Mouse (Mus musculus) adrenal gland, postnatal 25 days (tissue): Measurements from ENCODE around the gene Dcaf4. TPM values are rescaled to one million over a fixed set of nuclear protein-coding genes. Genes with fewer than 3 reads are reported as not detected.

Experiments used
- DNase-seq: peaks from one replicate; pipeline ENCODE4 v3.0.0; 2021; ENCODE audit warnings: mixed read lengths
- total RNA-seq: library from RNA; stranded (reverse); gene quantifications from 2 replicates; pipeline ENCODE4 v1.2.3, GENCODE M21; 2021

The Dcaf4 gene
- total RNA-seq, 1 experiment from 2014 or later: 65.9 TPM

- DNase-seq: no peak
Measured at GRCm38 (mm10) chr12:83496336-83496735, 23.9 kb upstream of the Dcaf4 start.

GRCm38 (mm10) chr12:83496736-83497135 lies 23.5 kb upstream of the Dcaf4 start:
- DNase-seq: no peak

DNA sequence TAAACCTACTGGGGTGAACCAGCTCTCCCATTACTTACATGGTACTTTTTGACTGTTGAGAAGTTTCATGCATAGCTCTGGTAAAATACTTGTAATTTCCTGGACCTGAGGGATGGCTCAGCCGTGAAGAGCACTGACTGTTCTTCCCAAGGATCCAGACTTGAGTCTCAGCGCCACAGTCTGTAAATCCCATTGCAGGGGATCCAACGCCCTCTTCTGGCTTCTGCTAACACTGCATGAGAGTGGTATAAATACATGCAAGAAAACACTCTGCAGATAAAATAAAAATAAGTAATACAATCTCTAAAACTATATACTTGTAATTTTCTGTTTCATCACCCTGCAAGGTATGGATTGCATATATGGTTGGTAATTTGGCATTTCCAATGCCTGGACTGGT lies 22.3 kb upstream of the Dcaf4 start:
- no peak for DNase-seq

DNA sequence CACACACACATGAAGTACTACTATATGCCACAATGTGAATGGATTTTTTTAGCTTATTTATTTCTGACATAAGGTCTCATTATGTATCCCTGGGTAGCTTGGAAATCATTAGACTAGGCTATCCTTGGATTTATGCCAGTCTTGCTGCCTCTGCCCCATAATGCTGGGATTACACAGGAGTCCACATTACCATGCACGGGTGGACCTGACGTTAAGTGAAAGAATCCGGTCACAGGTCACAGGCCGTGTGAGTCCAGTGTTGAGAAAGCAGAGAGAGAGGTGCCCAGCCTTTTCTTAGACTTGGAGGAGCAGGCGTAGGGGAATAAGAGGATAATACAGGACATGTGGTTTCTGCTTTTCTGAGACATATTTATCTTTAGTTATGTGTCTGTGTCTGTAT lies 21.0 kb upstream of the Dcaf4 start:
- DNase-seq: no peak

DNA sequence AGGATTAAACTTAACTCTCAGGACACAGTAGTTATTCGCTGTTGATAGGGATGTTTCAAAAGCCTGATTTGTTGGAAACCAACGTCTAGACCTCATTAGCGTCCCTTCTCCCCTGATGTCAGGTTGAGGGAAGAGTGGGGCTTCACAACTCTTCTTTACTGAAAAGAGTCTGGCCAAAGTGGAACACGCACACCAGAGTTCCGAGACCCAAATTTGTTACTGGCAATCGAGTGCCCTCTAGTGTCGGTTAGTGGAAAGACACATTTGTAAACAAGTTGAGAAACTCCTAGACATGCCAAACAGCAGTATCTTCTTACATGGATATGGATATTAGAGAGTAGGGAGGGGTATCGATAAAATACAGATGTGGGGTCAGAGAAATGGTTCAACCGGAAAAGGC lies 18.1 kb upstream of the Dcaf4 start:
- no peak for DNase-seq

DNA sequence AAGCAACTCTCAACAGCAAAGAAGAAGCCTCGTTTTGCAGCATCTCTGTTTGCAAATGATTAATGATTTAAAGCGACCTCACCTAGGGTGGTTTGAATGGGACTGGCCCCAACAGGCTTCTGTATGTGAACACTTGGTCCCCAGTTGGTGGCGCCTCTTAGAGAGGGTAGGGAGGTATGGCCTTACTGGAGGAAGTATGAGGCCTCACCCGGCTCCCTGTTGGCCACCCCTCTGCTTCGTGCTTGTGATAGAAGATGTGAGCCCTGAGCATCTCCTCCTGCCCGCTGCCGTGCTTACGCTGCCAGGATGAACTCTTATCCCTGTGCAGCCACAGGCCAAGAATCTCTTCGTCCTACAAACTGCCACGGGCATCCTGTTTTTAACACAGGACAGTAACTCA lies 13.7 kb upstream of the Dcaf4 start:
- no peak for DNase-seq

DNA sequence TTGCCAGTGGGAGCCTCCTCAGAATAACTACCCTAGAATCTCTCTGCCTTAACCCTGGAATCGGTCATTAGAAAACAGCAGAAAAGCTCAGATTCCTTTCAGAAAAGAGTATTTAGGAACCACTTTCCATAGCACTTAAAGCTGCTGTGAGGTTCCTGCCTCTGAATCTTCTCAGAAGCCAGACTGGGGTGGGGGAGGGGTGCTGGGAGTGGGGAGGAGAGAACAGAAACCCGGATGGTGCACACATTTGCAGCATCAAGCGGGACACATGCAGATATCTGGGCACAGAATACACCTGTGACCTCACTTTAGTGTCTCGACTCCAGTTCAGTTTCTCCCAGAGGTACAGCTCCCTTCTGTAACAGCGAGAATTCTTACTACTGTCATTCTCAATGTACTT lies 9.7 kb upstream of the Dcaf4 start:
- no peak for DNase-seq

DNA sequence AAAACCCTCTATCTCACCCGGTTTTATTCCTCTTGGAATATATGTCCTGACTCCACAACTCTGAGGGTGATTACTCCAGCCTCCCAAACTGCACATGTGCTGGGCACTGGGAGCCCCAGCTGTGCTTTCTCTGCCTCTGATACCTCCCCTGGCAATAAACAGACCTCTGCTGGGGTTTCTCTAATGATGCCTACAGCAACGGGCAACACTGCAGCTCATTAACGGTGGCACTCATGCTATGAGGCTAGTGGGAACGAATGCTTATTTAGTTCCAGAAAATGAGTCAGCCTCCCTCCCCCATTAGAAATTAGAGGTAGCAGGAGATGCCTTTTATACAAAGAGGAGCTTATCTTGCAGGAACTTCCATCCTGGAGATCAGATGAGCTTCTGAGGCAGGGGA lies 7.5 kb upstream of the Dcaf4 start:
- no peak for DNase-seq

GRCm38 (mm10) chr12:83513185-83513584 lies 7.1 kb upstream of the Dcaf4 start:
- DNase-seq: no peak

DNA sequence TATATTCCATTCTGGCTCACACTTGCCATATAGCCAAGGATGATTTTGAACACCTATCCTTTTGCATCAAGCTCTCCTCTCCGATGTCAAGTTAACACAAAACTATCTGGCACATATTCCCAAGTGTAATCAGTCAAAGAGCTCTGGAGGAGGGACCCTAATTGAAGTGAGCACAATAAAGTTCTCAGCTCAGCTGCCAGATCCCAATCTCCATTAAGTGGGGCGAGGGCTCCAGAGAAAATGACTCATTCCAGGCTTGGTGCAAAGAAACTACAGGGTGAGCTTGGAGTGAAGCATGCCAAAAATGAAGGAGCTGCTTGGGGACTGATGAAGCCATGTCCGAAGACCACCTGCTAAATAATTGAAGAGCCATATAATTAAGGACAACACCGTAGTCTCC lies 6.0 kb upstream of the Dcaf4 start:
- no peak for DNase-seq

- DNase-seq: no peak
Measured at GRCm38 (mm10) chr12:83517580-83517979, 2.7 kb upstream of the Dcaf4 start.

GRCm38 (mm10) chr12:83521083-83521482 lies 817 bp downstream of the Dcaf4 start:
- no peak for DNase-seq

DNA sequence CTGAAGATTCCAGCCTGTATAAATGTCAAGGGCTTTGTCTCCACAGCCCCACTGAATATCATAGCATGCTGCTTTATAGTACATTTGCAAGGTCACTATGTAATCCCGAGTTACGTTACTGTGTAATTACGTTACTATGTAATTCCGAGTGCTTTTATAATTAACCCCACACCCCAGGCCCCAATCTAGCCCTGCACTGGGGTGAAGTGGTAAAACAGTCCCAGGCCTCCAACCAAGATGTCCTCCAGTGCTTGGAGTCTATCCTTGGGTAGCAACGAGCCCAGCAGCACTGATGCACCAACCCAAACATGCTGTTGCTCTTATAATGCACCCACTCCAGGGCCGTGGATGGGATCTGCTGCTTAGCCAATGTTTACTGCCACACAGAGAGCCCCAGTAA lies 2.8 kb downstream of the Dcaf4 start:
- DNase-seq: no peak

GRCm38 (mm10) chr12:83523892-83524291 lies 3.6 kb downstream of the Dcaf4 start:
- no peak for DNase-seq

DNA sequence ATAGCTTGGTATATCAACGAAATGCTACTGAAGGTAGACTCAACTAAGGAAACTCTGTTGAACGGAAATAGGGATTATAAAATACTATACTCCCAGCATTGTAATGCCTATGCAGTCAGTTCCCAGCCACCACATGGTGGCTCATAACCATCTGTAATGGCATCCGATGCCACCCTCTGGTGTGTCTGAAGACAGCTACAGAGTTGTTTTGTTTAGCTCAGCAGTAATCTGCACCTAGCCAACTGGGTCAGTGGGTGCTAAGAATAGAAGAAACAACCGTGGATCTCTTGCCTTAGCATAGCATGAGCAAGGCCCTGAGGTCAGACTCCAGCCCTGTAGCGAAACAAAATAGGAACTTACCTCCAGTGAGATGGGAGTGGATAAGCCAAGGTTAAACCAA lies 4.1 kb downstream of the Dcaf4 start:
- no peak for DNase-seq

DNA sequence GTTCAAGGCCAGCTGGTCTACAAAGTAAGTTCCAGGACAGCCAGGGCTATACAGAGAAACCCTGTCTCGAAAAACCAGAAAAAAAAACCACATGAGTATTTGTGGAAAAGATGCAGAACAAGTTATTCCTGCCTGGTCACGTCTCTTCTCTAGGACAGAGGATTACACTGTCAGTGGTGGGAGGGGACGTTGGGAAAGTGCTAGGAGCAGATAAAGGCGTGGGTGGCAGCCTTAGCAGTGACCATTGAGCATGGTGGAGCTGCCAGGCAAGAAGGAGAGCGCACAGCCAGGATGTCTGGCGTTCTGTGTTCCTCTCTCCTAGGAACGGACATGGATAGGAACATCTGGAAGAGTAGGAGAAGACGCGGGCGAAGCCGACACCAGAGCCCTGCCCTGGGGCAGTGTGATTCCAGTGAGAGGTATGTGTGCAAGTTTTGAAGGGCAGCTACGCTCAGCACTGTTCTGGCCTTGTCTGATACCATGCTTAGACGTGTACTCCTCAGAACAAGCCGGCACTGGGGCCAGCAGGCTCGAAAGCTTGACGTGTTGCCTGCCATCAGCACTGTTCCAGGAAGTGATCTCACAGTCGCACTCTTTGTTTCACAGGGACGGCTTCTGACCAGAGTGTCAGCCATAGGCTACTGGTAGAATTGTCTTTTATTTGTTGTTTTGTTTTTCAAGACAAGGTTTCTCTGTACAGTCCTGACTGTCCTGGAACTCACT lies 5.7 kb downstream of the Dcaf4 start:
- DNase-seq: no peak

DNA sequence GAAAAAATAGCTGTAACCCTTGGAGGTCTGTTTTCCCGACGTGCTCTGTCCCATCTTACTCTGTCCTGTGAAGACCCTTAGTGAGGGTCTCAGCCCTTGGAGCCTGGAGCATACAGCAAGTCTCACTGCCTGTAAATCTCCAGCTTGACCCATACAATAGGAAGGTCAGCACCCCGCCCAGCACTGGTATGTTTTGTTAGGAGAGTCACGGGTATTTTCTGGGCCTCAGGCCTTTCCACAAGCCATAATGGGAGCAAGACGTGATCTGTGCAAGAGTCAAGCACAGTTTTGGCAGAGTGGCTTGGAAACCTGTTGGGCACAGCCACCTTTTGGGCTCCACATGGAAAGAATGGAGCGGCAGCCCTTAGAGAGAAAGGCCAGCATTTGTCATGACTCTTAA lies 7.5 kb downstream of the Dcaf4 start:
- DNase-seq: no peak

GRCm38 (mm10) chr12:83528665-83529064 lies 8.4 kb downstream of the Dcaf4 start:
- no peak for DNase-seq

DNA sequence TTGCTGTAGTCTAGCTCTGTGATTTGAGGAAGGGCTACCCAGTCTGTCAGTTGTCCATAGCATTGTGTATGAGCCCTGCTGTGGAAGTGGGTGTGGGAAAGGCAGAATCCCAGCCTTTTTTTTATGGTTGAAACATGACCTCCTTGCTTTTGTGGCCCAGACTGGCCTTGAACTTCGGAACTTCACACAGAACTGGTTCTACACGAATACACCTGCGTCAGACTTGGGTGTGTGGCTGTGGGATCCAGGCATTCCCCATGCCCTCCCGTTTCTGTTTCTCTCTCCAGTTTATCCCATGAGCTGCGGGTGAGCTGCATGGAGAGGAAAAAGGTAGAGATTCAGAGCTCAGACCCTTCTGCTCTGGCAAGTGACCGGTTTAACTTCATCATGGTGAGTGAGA lies 11.7 kb downstream of the Dcaf4 start:
- DNase-seq: no peak

- DNase-seq: peak; percentile 43
Measured at GRCm38 (mm10) chr12:83532966-83533365, 12.7 kb downstream of the Dcaf4 start.

GRCm38 (mm10) chr12:83534190-83534589 lies 13.9 kb downstream of the Dcaf4 start:
- no peak for DNase-seq

- no peak for DNase-seq
Measured at GRCm38 (mm10) chr12:83535428-83535827, 15.2 kb downstream of the Dcaf4 start.

DNA sequence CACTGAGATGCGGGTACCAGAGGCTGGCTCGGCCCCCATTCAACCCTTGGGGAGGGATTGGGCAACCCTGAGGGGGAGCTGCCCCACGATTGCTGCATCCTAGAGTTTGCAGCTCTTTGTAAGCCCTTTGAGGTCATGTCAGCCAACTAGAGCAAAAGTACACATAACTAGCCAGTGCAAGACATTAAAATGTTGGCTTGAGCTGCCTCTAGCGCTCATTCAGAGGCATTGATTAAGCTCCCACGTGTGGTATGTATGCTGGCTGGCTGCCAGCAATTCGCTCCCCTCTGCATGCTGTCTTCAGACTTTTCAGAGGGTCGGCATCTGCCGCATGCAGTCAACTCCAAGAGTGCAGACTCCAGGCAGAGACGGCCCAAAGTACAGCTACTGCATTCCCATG lies 15.8 kb downstream of the Dcaf4 start:
- no peak for DNase-seq

- no peak for DNase-seq
Measured at GRCm38 (mm10) chr12:83543997-83544396, 23.7 kb downstream of the Dcaf4 start.

DNA sequence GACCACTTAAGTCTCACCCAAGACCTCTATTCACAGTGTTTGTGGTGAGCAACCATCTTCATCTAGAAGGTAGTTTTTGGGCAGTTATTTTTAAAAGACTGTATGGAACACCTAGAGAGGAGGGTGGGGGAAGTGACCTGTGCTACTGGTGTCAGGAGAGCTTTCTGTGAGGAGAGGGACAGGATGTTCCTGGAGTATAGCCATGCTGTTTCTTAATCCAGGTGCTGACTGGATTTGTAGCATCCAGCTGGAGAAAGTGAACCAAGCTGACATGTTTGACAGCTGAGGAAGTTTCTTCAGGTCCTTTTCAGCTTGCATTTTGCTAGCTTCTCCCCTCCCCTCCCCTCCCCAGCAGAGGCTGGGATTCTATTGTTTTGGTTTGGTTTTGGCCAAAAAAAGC lies 24.5 kb downstream of the Dcaf4 start:
- DNase-seq: no peak
